ENCODE assay signal across 13 mouse cellular contexts in genomic region chr16:77989139-77989538, GRCm38 (mm10).
DNase-seq lines count a peak whose midpoint lies in the region; TF ChIP-seq lines count a peak whose summit lies in the region.
"Had no signal": no experiment of that assay in that cellular context is flagged by ENCODE, and none has a peak within 500 bp of the region (broad histone marks: within the 10 kb centered on the region; RNA-seq: fewer than 3 reads in every experiment).

No protein-coding gene starts in this region.

- peak; percentile 42; the same call in 1 of the 2 replicates for TF ChIP-seq CTCF in bone marrow, adult 2 months (IDR thresholded peaks at IDR 0.05; ENCODE audit: control insufficient read depth, insufficient read depth, low read length)

- H3K4me1 ChIP-seq in bone marrow, adult 2 months (ENCODE audit: control insufficient read depth, insufficient read depth, low read length) = no peaks in the 10 kb centered on the region
- H3K4me1 ChIP-seq: heart, embryonic 13.5 days; neural tube, embryonic 12.5 days had no signal

- H3K4me3 ChIP-seq in bone marrow, adult 2 months (replicated peaks; ENCODE audit: control insufficient read depth, low read depth, low read length) = no peak overlapping the region
- H3K4me3 ChIP-seq: forebrain, embryonic 15.5 days; heart, embryonic 13.5 days; neural tube, embryonic 12.5 days had no signal

- no peak overlapping the region for H3K27ac ChIP-seq in bone marrow, adult 2 months (ENCODE audit: control insufficient read depth, insufficient read depth, low read depth, low read length, poor library complexity)
- H3K27ac ChIP-seq: forebrain, embryonic 15.5 days; heart, embryonic 13.5 days; neural tube, embryonic 12.5 days had no signal

- intact Hi-C loops in left cerebral cortex, postnatal 4 days (cut with DNase I) = no loop called here

- 91% methylated on average over 5 of the region's 5 CpGs for WGBS in bone marrow, adult 2 months

- peak; percentile 12 for DNase-seq in embryo, embryonic 10.5 days (ENCODE audit: low spot score)
- no peak for DNase-seq in embryo, embryonic 10 days (ENCODE audit: low spot score)
- DNase-seq in left cerebral cortex, postnatal 4 days = peak; percentile 12
- DNase-seq in left cerebral cortex, adult 9 months (ENCODE audit: low spot score in 2 of 2) = no peak
- peak; percentile 11 for DNase-seq in 416B (ENCODE audit: low read depth)
- no peak for DNase-seq in ovary, postnatal 14 days (ENCODE audit: low spot score)
- DNase-seq in ovary, postnatal 36 days (ENCODE audit: low spot score) = no peak
- DNase-seq: kidney, adult 18-20 months; lung, postnatal 4 days had no signal

- no peak for TF ChIP-seq POLR2A in bone marrow, adult 2 months (IDR thresholded peaks at IDR 0.05; ENCODE audit: borderline replicate concordance, control insufficient read depth, low read depth, low read length)

Comparison
In these comparisons a context has a peak if more than half of its experiments do, and no peak if none do; other contexts are left out.
1. DNase-seq: peak in embryo, embryonic 10.5 days (single experiment), left cerebral cortex, postnatal 4 days (single experiment) and 416B (single experiment); none in embryo, embryonic 10 days (single experiment), left cerebral cortex, adult 9 months (0 of 2), ovary, postnatal 14 days (single experiment) and ovary, postnatal 36 days (single experiment).